Mouse (Mus musculus) embryonic facial prominence, embryonic 11.5 days (tissue): ENCODE data around the gene Slc18a2. TPM values are rescaled to one million over a fixed set of nuclear protein-coding genes. Genes with fewer than 3 reads are reported as not detected.

Experiments used
- ATAC-seq: fragments of 200-750 bp; cut with Nextera tagmentation; replicated peaks from 2 replicates; pipeline ENCODE4 v1.8.0; 2017; ENCODE audit warnings: low read depth; ENCODE audit not compliant: insufficient number of reproducible peaks, low FRiP score, low TSS enrichment
- DNase-seq: peaks from one replicate; pipeline ENCODE4 v3.0.0-alpha.2; 2015; ENCODE audit warnings: low spot score
- H3K27ac ChIP-seq: fragments of 300-500 bp; sonication (generic); replicated peaks from 2 replicates; pipeline ENCODE4 v1.5.1; 2014; ENCODE audit warnings: mild to moderate bottlenecking, low read depth, low read length, control low read depth
- H3K27me3 ChIP-seq: fragments of 300-500 bp; sonication (generic); 2 replicates; pipeline ENCODE4 v1.6.1; 2014; ENCODE audit warnings: mild to moderate bottlenecking, low read length, moderate library complexity, mixed read lengths; ENCODE audit not compliant: control insufficient read depth, insufficient read depth
- H3K36me3 ChIP-seq: fragments of 300-500 bp; sonication (generic); replicated peaks from 2 replicates; pipeline ENCODE4 v1.6.1; 2014; ENCODE audit warnings: low read depth, mild to moderate bottlenecking, low read length, moderate library complexity, mixed read lengths; ENCODE audit not compliant: control insufficient read depth, insufficient read depth
- H3K4me1 ChIP-seq: fragments of 300-500 bp; sonication (generic); 2 replicates; pipeline ENCODE4 v1.6.1; 2014; ENCODE audit warnings: low read length, mixed read lengths; ENCODE audit not compliant: control insufficient read depth, insufficient read depth
- H3K4me2 ChIP-seq: fragments of 300-500 bp; sonication (generic); 2 replicates; pipeline ENCODE4 v1.6.1; 2014; ENCODE audit warnings: low read depth, mild to moderate bottlenecking, control low read depth, low read length, moderate library complexity
- H3K4me3 ChIP-seq: fragments of 300-500 bp; sonication (generic); 2 replicates; pipeline ENCODE4 v1.5.1; 2014; ENCODE audit warnings: low read depth, low read length, control low read depth
- H3K9ac ChIP-seq: fragments of 300-500 bp; sonication (generic); replicated peaks from 2 replicates; pipeline ENCODE4 v1.6.1; 2014; ENCODE audit warnings: mild to moderate bottlenecking, control low read depth, low read length
- H3K9me3 ChIP-seq: fragments of 300-500 bp; sonication (generic); replicated peaks from 2 replicates; pipeline ENCODE4 v1.6.1; 2016; ENCODE audit warnings: mild to moderate bottlenecking, low read length, inconsistent platforms, mixed read lengths; ENCODE audit not compliant: control insufficient read depth
- WGBS: fragments of 180-500 bp; shearing (Covaris S2); extraction: QIAGEN DNeasy Blood & Tissue Kit; methylation state at CpG from one replicate; pipeline ENCODE4 v1.1.7; 2014; 5-methylcytosine and 5-hydroxymethylcytosine counted together
- polyA plus RNA-seq: library from polyadenylated mRNA; unstranded; fragments of >200 nt; fragmentation: Nextera tagmentation; extraction: Ambion mirVana; gene quantifications from 2 replicates; pipeline ENCODE4 v1.2.1, GENCODE M21; 2014

Slc18a2 gene
- polyA plus RNA-seq, 1 experiment from 2014 or later, result 14.0 TPM

DNA sequence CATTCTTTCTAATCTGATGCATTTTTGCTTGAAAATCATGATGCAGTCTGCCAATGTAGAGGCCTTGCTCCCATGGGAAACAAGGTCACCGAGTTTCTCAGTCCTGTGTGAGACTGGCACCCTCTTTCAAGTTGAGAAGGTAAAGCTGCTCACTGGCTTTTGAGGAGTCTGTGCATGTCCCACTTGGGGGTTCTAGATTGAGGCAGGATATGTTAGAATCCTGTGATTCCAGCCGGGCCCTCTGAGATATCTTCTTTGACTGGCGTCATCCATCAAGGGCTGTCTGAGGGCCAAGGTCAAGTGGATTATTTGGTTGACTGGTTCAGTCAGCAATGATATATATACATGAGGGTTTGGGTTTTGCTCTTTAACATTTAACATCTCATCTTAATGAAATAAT lies 21.3 kb downstream of the Slc18a2 start:
- ATAC-seq, result no peak
- Histone ChIP-seq H3K9ac (no peak overlapping the region), H3K36me3 (no peaks in the 10 kb centered on the region), H3K9me3 (no peaks in the 10 kb centered on the region), H3K27me3 (no peaks in the 10 kb centered on the region), H3K27ac (no peak overlapping the region), H3K4me1 (no peaks in the 10 kb centered on the region), H3K4me3 (no peak overlapping the region), H3K4me2 (no peak overlapping the region)
- 87% methylated on average over 3 of the region's 3 CpGs for WGBS
- no peak for DNase-seq

DNA sequence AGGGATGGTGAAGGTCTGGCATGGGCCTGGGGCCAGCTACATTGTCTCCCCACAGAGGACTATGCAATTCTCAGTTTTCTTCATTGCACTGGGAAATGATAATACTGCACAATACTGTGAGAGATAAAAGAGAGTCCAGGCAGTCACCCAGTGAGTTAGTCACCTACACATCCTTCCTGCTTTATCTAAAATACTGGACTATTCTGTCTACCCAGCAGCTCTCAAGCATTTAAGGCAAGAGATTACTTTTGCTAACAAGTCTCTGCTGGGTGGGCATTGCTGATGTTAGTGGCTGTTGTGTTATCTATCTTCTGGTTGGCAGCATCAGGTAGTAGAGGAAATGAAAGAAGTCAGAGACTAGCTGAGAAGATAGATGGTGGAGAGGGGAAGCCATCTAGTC lies 28.3 kb downstream of the Slc18a2 start:
- DNase-seq (no peak), ATAC-seq (no peak)
- Histone ChIP-seq H3K9me3 (no peaks in the 10 kb centered on the region), H3K9ac (no peak overlapping the region), H3K36me3 (no peaks in the 10 kb centered on the region), H3K4me1 (no peaks in the 10 kb centered on the region), H3K4me2 (no peak overlapping the region), H3K27me3 (no peaks in the 10 kb centered on the region), H3K27ac (no peak overlapping the region), H3K4me3 (no peak overlapping the region)

DNA sequence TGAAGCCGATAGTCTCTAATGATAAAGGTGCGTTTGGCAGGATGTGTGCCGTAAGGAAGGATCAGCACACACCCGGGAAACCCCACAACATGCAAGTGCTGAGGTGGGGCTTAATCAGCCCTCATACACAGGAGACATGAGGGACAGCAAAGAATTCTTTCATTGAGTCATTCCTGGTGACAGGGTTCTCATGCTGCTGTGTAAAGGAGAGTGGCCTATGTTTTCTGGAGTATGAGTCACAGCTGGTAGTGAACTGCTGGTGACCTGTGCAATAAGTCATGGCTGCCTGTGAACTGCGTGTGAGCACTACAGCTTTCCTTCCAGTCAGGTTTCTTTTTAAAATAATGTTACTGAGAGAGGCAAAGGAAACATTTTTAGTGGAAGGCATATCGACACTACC lies 29.1 kb downstream of the Slc18a2 start:
- H3K4me1 ChIP-seq, result no peaks in the 10 kb centered on the region
- 91% methylated on average over 6 of the region's 6 CpGs for WGBS
- ATAC-seq (no peak), DNase-seq (no peak)
- H3K36me3 ChIP-seq, result no peaks in the 10 kb centered on the region
- no peak overlapping the region for H3K9ac ChIP-seq
- no peaks in the 10 kb centered on the region for H3K27me3 ChIP-seq
- H3K9me3 ChIP-seq, result no peaks in the 10 kb centered on the region
- no peak overlapping the region for H3K27ac ChIP-seq
- no peak overlapping the region for H3K4me2 ChIP-seq
- no peak overlapping the region for H3K4me3 ChIP-seq

DNA sequence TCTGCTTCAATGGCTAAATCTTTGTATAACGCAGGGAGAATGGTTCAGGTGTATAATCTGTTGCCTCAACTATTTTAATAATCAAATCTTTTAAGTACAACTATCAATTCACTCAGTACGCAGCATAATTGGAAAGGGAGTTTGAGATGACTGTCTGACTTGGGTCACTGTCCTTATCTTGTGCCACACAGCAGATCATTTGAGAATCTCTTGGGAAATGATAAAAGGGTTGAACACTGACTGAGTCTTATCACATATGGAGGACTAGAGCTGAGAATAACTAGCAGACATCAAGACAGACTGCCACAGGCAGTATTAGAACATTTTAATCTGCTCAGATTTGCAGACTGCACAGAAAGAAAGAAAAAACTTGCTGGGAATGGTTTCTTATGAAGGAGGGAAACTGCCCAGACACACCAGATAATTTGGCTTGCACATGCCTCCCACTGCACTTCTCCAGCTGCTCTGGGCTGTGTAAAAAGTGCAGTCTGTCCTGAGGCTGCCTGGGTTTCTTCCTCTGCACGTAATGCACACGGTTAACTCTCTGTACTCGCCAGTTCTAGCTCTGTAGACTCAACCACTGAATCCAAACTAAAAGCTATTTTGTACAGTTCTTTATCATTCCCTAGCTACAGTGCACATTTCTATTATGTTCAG lies 31.6 kb downstream of the Slc18a2 start:
- Histone ChIP-seq H3K27ac (no peak overlapping the region), H3K9ac (no peak overlapping the region), H3K4me2 (no peak overlapping the region), H3K4me1 (no peaks in the 10 kb centered on the region), H3K9me3 (no peaks in the 10 kb centered on the region), H3K36me3 (no peaks in the 10 kb centered on the region), H3K4me3 (no peak overlapping the region), H3K27me3 (no peaks in the 10 kb centered on the region)
- WGBS, result 87% methylated on average over 5 of the region's 5 CpGs
- ATAC-seq (no peak), DNase-seq (no peak)

DNA sequence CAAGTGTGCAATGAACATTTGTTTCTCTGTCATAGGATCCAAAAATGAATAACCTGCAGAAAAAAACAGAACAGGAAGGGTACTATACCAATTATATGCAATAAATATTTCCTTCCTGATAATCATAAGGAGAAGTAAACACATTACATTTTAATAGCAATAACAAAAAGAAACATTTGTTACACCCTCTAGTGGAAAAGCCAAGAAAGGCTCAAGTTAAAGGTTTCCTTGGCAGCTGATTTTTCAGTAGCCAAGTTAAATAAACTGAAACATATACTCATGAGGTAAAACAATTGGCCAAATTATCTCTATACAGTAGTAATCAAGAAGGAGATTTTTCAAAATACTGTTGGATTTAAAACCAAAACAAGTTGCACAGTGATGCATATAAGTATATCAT lies 54.6 kb downstream of the Slc18a2 start:
- H3K4me1 ChIP-seq, result no peaks in the 10 kb centered on the region
- no peak for ATAC-seq
- H3K9me3 ChIP-seq, result no peaks in the 10 kb centered on the region
- no peak overlapping the region for H3K4me3 ChIP-seq
- no peak overlapping the region for H3K4me2 ChIP-seq
- H3K9ac ChIP-seq, result no peak overlapping the region
- no peak overlapping the region for H3K27ac ChIP-seq
- no peaks in the 10 kb centered on the region for H3K27me3 ChIP-seq
- no peaks in the 10 kb centered on the region for H3K36me3 ChIP-seq
- no peak for DNase-seq

DNA sequence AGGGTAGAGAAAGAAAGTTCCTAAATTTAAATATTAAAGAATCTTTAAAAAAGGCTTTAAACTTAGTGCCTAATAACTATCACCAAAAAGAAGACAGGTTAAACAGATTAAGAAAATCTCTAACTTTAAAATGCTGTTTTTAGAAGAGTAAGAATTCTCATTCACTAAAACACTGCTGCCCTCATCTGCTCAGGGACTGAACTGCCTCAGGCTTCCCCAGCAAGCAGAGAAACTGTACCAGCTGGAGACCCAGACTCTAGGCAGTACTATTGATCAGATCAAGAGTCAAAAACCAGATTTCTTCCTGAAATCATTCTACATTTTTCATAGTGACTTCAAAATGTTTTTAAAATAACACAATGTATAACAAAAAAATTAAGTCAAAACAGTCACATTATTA lies 55.9 kb downstream of the Slc18a2 start:
- no peak overlapping the region for H3K9ac ChIP-seq
- ATAC-seq, result no peak
- H3K36me3 ChIP-seq, result no peaks in the 10 kb centered on the region
- H3K4me1 ChIP-seq, result no peaks in the 10 kb centered on the region
- no peaks in the 10 kb centered on the region for H3K9me3 ChIP-seq
- no peak overlapping the region for H3K4me2 ChIP-seq
- no peak overlapping the region for H3K4me3 ChIP-seq
- H3K27ac ChIP-seq, result no peak overlapping the region
- DNase-seq, result peak; percentile 46
- H3K27me3 ChIP-seq, result no peaks in the 10 kb centered on the region

DNA sequence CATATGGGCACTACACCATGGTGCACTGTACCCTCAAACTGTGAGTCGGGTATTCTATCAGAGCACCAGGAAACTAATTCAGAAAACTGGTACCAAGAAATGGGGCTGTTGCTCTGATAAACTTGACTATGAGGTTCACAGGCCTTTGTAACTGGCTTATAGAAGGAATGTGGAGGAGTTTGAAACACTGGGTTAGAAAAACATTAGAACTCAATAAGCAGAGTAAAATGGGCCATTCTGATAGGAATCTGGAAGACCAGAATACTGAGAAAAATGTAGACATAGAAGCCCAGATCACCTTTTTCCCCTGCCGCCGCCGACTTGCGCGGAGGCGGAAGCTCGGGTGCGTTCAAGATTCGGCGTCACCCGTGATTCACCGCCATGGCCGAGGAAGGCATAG lies 61.3 kb downstream of the Slc18a2 start, which contains the start of gene Rps12-ps3:
TSS of gene Rps12-ps3 (plus strand) at position 301 of the 400 bp plus-strand sequence.
- 97% methylated on average over 9 of the region's 14 CpGs for WGBS
- ATAC-seq, result no peak

DNA sequence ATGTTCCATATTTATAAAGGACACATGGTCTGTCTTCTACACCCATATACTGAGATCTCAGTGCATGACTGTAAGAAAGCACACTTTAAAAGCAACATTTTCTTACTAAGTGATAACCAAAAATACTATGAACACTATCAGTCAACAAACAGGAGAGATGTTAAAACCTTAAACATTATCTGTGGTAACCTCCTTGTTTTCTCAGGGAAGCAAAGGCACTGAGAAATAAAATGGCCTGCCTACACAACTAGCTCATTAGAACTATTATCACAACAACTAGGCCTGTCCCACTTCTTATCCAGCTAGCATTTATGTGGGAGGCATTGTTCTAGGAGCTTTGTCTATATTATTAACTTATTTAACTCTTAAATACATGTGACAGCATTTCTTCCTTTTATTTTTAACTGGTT lies 70.1 kb downstream of the Slc18a2 start:
- no peak overlapping the region for H3K4me3 ChIP-seq
- H3K4me1 ChIP-seq, result no peaks in the 10 kb centered on the region
- no peak overlapping the region for H3K4me2 ChIP-seq
- no peak overlapping the region for H3K27ac ChIP-seq
- H3K9me3 ChIP-seq, result no peaks in the 10 kb centered on the region
- H3K9ac ChIP-seq, result no peak overlapping the region
- no peaks in the 10 kb centered on the region for H3K36me3 ChIP-seq
- DNase-seq (no peak), ATAC-seq (no peak)
- no peaks in the 10 kb centered on the region for H3K27me3 ChIP-seq

More for the DNA sequence above, 61.3 kb downstream of the Slc18a2 start, which contains the start of gene Rps12-ps3:
- H3K9me3 ChIP-seq, result no peaks in the 10 kb centered on the region
- no peaks in the 10 kb centered on the region for H3K27me3 ChIP-seq
- H3K4me3 ChIP-seq, result no peak within 1 kb of the TSS
- H3K27ac ChIP-seq, result no peak within 1 kb of the TSS
- H3K4me2 ChIP-seq, result no peak within 1 kb of the TSS
- H3K4me1 ChIP-seq, result no peaks in the 10 kb centered on the region
- DNase-seq, result no peak
- H3K9ac ChIP-seq, result no peak within 1 kb of the TSS
- H3K36me3 ChIP-seq, result no peaks in the 10 kb centered on the region
